Mouse (Mus musculus): Measurements from ENCODE around the gene Hbs1l.
A peak's percentile ranks its signal among the peaks of the same experiment; 100 is the strongest.

The Hbs1l gene

DNA sequence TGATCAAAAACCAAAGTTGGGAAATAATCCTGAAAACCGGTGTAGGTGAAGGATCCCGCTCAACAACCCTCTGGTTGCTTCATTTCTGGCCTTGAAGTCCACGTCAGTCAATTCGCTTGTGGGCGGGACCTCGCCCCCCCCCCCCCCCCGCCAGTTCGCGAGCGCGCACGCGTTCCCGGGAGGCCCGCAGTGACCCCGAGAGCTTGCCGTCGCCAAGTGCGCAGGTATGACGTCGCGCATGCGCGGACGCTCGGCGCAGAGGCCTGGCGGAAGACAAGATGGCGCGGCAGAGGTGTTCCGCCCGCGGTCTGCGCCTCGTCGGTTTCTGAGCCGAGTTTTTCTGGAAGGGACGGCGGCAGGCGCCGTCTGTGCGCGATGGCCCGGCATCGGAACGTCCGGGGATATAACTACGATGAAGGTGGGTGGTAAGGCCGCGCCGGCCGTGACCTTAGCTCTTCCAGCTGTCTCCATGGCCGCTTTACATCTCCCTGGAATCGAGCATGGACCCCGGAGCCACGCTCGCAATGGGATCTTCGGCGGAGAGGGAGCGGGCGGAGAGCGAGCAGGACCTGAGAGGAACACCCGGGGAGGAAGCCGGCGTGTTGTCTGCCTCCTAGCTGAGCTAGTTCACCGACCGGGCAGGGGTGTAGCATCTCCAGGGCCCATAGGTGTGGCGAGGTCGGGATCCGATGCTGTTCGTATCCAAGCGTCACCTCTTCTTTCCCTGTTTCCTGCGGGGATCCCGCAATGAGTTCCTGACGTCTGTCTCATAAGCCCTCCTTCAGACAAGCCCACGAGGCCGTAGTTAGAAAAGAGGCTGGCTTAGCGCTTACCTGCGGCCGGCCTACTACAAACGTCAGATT is at the start of gene Hbs1l:
Hbs1l (plus strand) TSS at position 221 of the 863 bp plus-strand sequence.
- DNase-seq (ENCODE audit: low read depth, low spot score), result peak; percentile 98

- DNase-seq (ENCODE audit: low read depth, low spot score), result no peak
These were observed 47.2 kb upstream of the Hbs1l start for GRCm38 (mm10) chr10:21248556-21248955.

GRCm38 (mm10) chr10:21251881-21252534 is 43.8 kb upstream of the Hbs1l start:
- DNase-seq (ENCODE audit: low read depth, low spot score), result no peak

- DNase-seq (ENCODE audit: low read depth, low spot score), result no peak
These were observed 43.0 kb upstream of the Hbs1l start for GRCm38 (mm10) chr10:21252800-21253199.

DNA sequence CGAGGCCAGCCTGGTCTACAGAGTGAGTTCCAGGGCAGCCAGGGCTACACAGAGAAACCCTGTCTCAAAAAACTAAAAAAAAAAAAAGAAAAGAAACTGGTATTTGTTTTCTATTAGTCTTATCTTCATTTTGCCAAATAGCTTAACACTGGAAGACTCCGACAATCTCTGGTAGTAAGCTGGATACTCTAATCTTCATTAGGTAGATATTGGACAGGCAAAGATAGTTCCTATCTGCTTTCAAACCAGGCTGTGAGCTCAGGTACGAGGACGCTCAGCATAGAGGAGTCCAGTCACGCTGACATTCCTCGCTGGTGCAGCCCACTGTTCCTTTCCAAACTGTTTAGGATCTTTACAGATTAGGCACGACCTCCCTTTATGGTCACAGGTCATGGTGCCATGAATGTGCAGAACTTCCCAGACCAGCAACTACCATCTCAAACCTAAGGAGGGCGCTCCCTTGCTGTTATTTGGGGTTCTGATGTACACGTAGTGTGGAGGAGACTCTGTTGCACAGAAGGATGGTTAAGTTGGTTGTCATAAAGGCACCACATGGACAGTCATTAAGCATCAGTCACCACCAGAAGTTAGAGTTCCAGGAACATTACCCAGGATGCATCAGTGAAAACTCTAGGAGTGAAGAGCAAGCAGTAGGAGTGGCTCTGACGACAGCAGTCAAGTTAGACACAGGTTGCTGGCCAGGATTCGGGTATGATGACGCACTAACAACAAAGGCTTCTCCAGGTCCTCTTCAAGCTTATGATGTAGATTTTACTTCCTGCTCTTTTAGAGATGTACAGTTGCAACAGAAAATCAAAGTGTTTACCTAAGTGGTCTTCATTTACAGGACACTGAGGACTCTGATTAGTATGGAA is 41.3 kb upstream of the Hbs1l start:
- DNase-seq (ENCODE audit: low read depth, low spot score), result no peak

DNA sequence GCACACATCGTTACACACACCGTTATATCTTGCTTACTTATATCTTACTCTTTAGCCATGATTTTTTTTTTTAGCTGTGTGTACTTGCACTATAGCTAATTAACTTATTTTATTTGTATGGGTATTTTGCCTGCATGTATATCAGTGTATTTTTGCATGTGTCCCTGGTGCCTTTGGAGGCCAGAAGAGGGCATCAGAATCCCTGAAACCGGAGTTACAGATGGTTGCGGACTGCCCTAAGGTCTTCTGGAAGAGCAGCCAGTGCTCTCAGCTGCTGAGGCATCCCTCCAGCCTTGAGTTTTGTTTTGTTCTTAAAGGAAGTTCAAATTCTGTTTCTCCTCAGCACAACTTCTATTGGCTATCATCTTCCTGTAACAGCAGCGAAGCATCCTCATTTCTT is 38.5 kb upstream of the Hbs1l start:
- DNase-seq (ENCODE audit: low read depth, low spot score), result no peak

DNA sequence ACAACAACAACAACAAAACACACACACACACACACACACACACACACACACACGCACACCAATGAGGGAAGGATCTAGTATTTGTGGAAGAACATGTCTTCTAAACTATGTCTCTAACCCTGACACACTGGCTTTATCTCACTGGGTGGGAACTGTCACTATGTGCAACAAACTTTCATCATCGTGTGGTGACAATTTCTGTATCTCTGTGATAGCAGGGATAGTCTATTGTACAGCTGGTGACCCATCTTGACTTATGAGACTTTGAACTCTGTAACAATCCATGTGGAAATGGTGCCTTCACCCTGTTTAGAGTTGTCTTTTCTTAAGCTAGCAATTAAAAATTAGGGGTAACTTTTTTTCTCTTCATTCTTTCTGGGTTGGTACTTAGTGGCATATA is 36.1 kb upstream of the Hbs1l start:
- no peak for DNase-seq (ENCODE audit: low read depth, low spot score)

GRCm38 (mm10) chr10:21265188-21265587 is 30.6 kb upstream of the Hbs1l start:
- DNase-seq (ENCODE audit: low read depth, low spot score), result no peak

- no peak for DNase-seq (ENCODE audit: low read depth, low spot score)
These were observed 28.3 kb upstream of the Hbs1l start for GRCm38 (mm10) chr10:21267452-21267851.

GRCm38 (mm10) chr10:21268786-21269410 is 26.9 kb upstream of the Hbs1l start:
- DNase-seq (ENCODE audit: low read depth, low spot score), result no peak

DNA sequence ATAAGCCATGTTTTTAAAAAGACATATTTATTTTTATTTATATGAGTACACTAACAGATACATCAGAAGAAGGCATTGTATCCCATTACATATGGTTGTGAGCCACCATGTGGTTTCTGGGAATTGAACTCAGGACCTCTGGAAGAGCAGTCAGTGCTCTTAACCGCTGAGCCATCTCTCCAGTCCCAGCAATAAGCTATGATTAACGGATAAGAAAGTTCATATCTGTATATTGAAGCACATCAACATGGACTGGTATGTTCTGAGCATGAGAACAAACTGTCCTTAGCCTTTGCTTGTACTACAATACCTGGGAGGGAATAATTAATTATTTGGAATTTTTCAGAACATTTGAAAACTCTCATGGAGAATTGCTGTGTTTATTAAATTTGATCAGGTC is 25.9 kb upstream of the Hbs1l start:
- no peak for DNase-seq (ENCODE audit: low read depth, low spot score)

DNA sequence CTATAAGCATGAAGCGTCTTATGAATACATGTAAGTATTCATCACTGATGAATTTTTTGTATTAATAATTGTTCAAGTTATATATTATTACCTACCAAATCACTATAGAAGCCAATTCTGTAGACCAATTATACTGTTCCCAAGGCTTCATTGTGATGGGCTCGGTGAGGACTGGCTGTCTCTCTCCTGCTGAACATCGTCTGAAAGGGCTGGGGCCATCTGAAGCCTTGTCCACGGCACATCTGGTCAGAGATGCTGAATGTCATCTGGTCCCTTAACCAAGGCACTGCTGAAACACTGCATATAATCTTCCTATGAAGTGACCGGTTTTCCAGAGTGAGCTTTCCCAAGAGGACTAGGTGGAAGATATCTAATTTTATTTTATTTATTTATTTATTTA is 24.9 kb upstream of the Hbs1l start:
- no peak for DNase-seq (ENCODE audit: low read depth, low spot score)

GRCm38 (mm10) chr10:21271310-21271709 is 24.5 kb upstream of the Hbs1l start:
- DNase-seq (ENCODE audit: low read depth, low spot score), result no peak

DNA sequence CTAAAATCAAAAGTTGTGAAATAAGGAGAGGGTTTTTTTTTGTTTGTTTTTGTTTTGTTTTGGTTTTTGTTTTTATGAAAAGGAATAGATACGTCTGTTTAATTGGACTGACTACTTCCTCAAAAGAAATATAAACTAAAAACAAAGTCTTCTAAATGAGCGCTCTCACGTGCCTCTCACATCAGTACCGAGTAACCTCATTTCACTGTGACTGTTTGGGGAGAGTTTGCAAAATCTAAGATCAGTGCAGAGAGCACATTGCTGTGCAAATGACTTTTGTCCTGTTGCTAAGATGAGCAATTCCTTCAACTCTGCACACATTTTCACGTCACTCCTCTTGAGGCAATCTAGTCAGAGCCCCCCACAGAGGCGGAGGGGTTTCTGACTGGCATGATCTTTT is 24.0 kb upstream of the Hbs1l start:
- DNase-seq (ENCODE audit: low read depth, low spot score), result no peak

DNA sequence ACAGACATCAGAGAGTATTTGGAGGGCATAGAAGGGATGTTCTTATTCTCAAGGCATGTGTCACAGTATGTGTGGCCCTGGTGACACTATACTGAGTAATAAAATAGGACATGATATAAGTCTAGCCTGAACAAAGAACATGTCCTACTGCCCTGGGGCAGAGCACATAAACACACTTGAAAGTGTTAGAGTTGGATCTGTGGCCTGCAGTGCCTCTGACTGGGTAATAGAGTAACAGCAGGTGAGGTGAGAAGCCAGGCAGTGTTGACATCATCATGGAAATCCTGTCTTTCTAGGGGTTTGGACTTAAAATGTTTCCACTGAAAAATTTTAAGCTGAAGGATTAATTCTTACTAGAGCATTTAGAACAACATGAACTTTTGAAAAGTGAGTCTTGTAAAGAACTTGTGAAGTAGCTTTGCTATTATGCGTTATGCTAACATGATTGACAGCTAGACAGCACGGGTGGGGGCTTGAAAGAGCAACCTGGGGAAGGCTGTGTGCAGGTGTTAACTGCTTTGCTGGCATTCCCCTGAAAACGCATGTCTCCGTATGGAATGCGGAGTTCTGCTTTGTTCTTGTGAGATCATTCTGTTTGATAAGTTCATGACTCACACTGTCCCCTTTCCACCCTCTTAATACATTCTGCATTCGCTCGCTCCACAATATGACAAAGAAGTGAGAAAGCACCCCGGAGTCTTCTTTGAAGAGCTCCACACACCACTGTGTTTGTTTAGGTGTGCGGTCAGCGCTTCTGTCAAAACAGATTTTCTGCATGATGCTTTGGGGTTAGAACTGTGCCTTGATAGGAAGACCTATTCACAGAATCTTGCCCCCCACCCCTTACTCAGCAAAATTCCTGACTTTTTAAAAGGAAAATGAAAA is 8.3 kb upstream of the Hbs1l start:
- no peak for DNase-seq (ENCODE audit: low read depth, low spot score)

DNA sequence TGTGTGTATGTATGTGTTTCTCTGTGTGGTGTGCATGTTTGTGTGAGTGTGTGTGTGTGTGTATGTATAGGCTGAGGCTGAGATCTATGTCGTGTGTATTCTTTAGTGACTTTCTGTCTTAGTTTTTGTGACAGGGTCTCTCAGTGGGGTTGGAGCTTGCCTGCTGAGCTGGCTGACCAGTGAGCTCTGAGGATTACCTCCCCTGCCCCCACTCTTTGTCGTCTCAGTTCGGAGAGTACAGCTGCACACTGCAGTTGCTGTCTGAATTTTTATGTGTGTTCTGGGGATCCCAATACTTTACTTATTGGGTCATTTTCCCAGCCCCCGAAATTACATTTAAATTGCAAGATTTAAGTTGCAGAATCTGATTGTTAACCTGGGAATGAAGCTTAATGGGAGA is 4.6 kb upstream of the Hbs1l start:
- no peak for DNase-seq (ENCODE audit: low read depth, low spot score)

DNA sequence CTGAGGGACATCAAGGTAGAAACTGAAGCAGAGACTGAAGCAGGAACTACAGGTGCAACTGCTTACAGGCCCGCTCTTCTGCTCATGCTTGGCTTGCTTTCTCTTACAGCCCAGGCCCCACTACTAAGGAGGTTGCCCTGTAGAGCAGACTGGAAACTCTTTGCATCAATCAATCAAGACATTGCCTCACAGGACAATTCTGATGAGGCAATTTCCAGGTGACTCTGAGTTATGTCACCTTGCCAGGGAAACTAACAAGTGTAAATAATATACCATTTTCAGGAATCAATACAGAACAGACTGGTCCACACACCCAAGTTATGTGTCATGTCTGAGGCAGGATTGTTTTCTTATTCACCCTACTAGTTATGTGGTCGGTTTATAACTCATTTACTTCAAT is 1.6 kb upstream of the Hbs1l start:
- no peak for DNase-seq (ENCODE audit: low read depth, low spot score)

GRCm38 (mm10) chr10:21295397-21295758 is 401 bp upstream of the Hbs1l start:
- no peak for DNase-seq (ENCODE audit: low read depth, low spot score)

GRCm38 (mm10) chr10:21298972-21299371 is 3.2 kb downstream of the Hbs1l start:
- no peak for DNase-seq (ENCODE audit: low read depth, low spot score)

GRCm38 (mm10) chr10:21301822-21302221 is 6.0 kb downstream of the Hbs1l start:
- no peak for DNase-seq (ENCODE audit: low read depth, low spot score)
